Mouse (Mus musculus) myocyte (in vitro differentiated cells): ENCODE results near the gene Jak2. TPM values are rescaled to one million over a fixed set of nuclear protein-coding genes. Genes with fewer than 3 reads are reported as not detected.
A peak's percentile ranks its signal among the peaks of the same experiment; 100 is the strongest.

ENCODE experiments used
- H3K27me3 ChIP-seq: one replicate; pipeline ENCODE4 v1.6.1; 2011; ENCODE audit not compliant: control insufficient read depth, insufficient read depth, insufficient read length
- H3K36me3 ChIP-seq: one replicate; pipeline ENCODE4 v1.6.1; 2011; ENCODE audit not compliant: control insufficient read depth, insufficient read depth
- H3K4me2 ChIP-seq: one replicate; pipeline ENCODE4 v1.6.1; 2011; ENCODE audit warnings: low read depth, control low read depth
- H3K4me3 ChIP-seq: one replicate; pipeline ENCODE4 v1.5.1; 2011; ENCODE audit warnings: mild to moderate bottlenecking, control low read depth, moderate library complexity
- H3K79me2 ChIP-seq: one replicate; pipeline ENCODE4 v1.6.1; 2011; ENCODE audit not compliant: control insufficient read depth, insufficient read depth
- H3ac ChIP-seq: one replicate; pipeline ENCODE4 v1.6.1; 2011; ENCODE audit not compliant: control insufficient read depth, insufficient read length
- CEBPB ChIP-seq: IDR thresholded peaks from 2 replicates; pipeline ENCODE4 v1.6.1; 2011; ENCODE audit warnings: mild to moderate bottlenecking, moderate library complexity; ENCODE audit not compliant: poor library complexity, insufficient read depth, severe bottlenecking
- E2F4 ChIP-seq: IDR thresholded peaks from one replicate; pipeline ENCODE4 v1.6.1; 2011; ENCODE audit warnings: mild to moderate bottlenecking, control low read depth, moderate library complexity; ENCODE audit not compliant: insufficient read depth
- MAX ChIP-seq: IDR thresholded peaks from one replicate; pipeline ENCODE4 v1.6.1; 2011; ENCODE audit warnings: low read depth, mild to moderate bottlenecking, control low read depth
- MYOD1 ChIP-seq, 3 experiments: IDR thresholded peaks; one replicate each; pipeline ENCODE4 v1.6.1; 2011; ENCODE audit warnings: control low read depth in 2 of 3, low read depth in 2 of 3, mild to moderate bottlenecking in 2 of 3, moderate library complexity in 1 of 3; ENCODE audit not compliant: insufficient read length in 2 of 3, control insufficient read depth in 1 of 3
- MYOG ChIP-seq, 3 experiments: IDR thresholded peaks; one replicate each; pipeline ENCODE4 v1.6.1; 2011; ENCODE audit warnings: control low read depth in 2 of 3, low read depth in 2 of 3, mild to moderate bottlenecking in 2 of 3; ENCODE audit not compliant: insufficient read length in 2 of 3, control insufficient read depth in 1 of 3, insufficient read depth in 1 of 3
- POLR2A ChIP-seq: IDR thresholded peaks from one replicate; pipeline ENCODE4 v1.6.1; 2011; ENCODE audit warnings: low read depth, mild to moderate bottlenecking, control low read depth, moderate library complexity; ENCODE audit not compliant: insufficient read length
- POLR2AphosphoS2 ChIP-seq: IDR thresholded peaks from one replicate; pipeline ENCODE4 v1.6.1; 2011; ENCODE audit warnings: low read depth, control low read depth; ENCODE audit not compliant: insufficient read length
- REST ChIP-seq: IDR thresholded peaks from one replicate; pipeline ENCODE4 v1.6.1; 2011; ENCODE audit warnings: mild to moderate bottlenecking, control low read depth, moderate library complexity; ENCODE audit not compliant: insufficient read depth, insufficient read length
- SRF ChIP-seq: IDR thresholded peaks from one replicate; pipeline ENCODE4 v1.6.1; 2011; ENCODE audit warnings: low read depth; ENCODE audit not compliant: control insufficient read depth, insufficient read length
- TCF12 ChIP-seq: IDR thresholded peaks from one replicate; pipeline ENCODE4 v1.6.1; 2011; ENCODE audit warnings: mild to moderate bottlenecking, control low read depth; ENCODE audit not compliant: poor library complexity, insufficient read depth, severe bottlenecking
- TCF3 ChIP-seq: IDR thresholded peaks from one replicate; pipeline ENCODE4 v1.6.1; 2011; ENCODE audit warnings: low read depth, control low read depth; ENCODE audit not compliant: insufficient read length
- USF1 ChIP-seq: IDR thresholded peaks from one replicate; pipeline ENCODE4 v1.6.1; 2011; ENCODE audit warnings: low read depth, mild to moderate bottlenecking, control low read depth, moderate library complexity
- polyA plus RNA-seq: library from polyadenylated mRNA; unstranded; fragments of >200 nt; fragmentation: generic; extraction: Trizol; gene quantifications from one replicate; pipeline ENCODE4 v1.2.1, GENCODE M21; 2012; ENCODE audit warnings: missing spikeins

Jak2 gene
- polyA plus RNA-seq, 1 experiment: 3.3 TPM

DNA sequence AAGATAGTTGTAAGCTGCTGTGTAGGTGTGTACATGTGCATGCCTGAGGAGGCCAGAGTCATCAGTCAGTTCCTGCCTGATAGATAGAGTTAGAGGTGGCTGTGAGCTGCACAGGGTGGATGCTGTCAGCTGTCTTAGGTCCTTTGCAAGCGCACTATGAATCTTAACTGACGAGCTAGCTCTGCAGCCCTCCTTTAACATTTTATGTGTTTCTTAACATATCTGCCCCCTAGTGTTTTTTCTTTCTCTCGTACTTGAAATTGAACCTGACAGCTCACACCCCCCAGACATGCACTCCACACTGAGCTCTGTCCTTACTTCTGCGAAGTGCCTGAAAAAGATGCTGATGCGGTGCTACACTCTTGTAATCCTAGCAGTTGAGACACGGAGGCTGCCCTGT, 18.6 kb downstream of the Jak2 start:
- no peaks in the 10 kb centered on the region for H3K36me3 ChIP-seq
- H3K27me3 ChIP-seq: no peaks in the 10 kb centered on the region
- no peak overlapping the region for H3K4me3 ChIP-seq
- TF ChIP-seq MAX (no peak), USF1 (no peak), TCF3 (no peak), SRF (no peak), REST (no peak), E2F4 (no peak), POLR2A (no peak), MYOG (IDR thresholded peaks at IDR 0.05; ENCODE audit: control insufficient read depth in 1 of 3, insufficient read depth in 1 of 3, insufficient read length in 2 of 3, low read depth in 2 of 3) (no peak), TCF12 (no peak), POLR2AphosphoS2 (no peak), CEBPB (no peak), MYOD1 (IDR thresholded peaks at IDR 0.05; ENCODE audit: control insufficient read depth in 1 of 3, insufficient read length in 2 of 3, low read depth in 2 of 3) (no peak)
- no peak overlapping the region for H3ac ChIP-seq
- no peak overlapping the region for H3K4me2 ChIP-seq
- no peaks in the 10 kb centered on the region for H3K79me2 ChIP-seq

DNA sequence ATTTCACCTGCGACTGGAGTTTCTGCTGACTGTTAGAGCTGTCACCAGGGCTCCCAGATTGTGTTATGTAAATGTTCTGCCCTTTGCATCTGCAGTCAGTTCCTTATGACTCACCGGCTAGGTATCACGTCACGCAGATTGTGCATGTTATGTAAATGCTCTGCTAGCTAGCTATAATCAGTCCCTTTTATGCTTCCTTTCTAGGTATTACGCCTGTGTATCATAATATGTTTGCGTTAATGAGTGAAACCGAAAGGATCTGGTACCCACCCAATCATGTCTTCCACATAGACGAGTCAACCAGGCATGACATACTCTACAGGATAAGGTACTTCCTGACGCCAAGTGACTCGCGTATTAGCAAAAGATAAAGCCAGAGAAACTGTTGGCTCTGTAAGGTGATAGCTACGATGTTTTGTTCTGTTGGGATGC, 19.5 kb downstream of the Jak2 start:
- TF ChIP-seq MAX: no peak
- no peak for TF ChIP-seq USF1
- TF ChIP-seq CEBPB: no peak
- TF ChIP-seq TCF12: no peak
- TF ChIP-seq SRF: no peak
- TF ChIP-seq POLR2A: no peak
- no peak for TF ChIP-seq E2F4
- TF ChIP-seq TCF3: no peak
- no peak overlapping the region for H3K4me3 ChIP-seq
- peak overlapping the region; percentile 46 for H3K4me2 ChIP-seq
- H3K27me3 ChIP-seq: no peaks in the 10 kb centered on the region
- H3K36me3 ChIP-seq: no peaks in the 10 kb centered on the region
- no peak overlapping the region for H3ac ChIP-seq
- no peaks in the 10 kb centered on the region for H3K79me2 ChIP-seq

DNA sequence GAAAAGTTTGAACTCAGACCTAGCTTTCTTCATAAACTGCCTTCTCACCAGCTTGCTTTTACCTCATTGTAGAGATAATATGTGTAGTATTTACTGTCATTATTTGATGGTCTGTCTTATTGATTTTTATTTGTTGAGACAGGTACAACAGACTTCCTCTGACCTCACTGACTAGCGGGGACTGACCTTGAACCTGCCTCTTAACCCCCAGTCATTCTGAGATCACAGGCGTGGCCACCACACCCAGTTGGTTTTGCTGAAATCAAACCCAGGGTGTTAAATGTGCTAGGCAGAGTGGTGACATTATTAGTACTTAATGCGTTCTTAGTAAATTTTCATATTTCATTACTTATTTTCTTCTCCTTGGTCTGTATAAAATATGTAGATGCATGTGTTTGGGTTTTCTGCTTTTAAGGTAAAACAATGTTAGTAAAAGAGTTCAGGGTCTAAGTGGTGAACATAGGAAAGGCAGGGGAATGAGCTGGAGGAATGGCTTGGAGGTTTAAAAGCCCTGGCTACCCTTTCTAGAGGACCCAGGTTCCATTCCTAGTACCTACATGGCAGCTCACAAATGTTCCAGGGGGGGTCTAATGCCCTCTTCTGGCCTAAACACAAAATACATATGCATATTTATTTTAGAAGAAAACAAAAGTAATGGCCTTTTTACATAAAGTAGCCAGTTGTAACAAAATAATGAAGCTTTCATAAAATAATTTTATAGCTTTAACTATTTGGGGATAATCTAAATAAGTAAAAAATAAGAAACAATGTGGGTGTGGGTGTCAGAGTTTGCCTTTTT, 20.6 kb downstream of the Jak2 start:
- H3K4me3 ChIP-seq: no peak overlapping the region
- TF ChIP-seq TCF3: no peak
- no peak for TF ChIP-seq MYOD1 (IDR thresholded peaks at IDR 0.05; ENCODE audit: control insufficient read depth in 1 of 3, insufficient read length in 2 of 3, low read depth in 2 of 3)
- no peak for TF ChIP-seq POLR2AphosphoS2
- no peak for TF ChIP-seq POLR2A
- TF ChIP-seq MYOG (IDR thresholded peaks at IDR 0.05; ENCODE audit: control insufficient read depth in 1 of 3, insufficient read depth in 1 of 3, insufficient read length in 2 of 3, low read depth in 2 of 3): no peak
- no peak for TF ChIP-seq TCF12
- no peak for TF ChIP-seq USF1
- no peak for TF ChIP-seq REST

DNA sequence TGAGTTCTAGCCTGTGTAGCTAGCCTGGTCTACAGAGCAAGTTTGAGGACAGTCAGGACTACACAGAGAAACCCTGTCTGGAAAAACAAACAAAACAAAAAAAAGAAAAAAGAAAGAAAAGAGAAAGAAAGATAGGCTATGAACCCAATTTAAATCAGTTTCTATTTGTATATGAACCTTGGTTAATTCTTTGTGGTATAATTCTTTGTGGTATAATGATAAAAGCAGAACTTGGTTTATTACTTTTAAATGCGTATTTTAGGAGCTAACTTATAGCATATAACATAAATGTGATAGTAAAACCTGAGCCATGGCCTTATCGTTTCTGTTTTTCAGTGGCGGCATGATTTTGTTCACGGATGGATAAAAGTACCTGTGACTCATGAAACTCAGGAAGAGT, 24.8 kb downstream of the Jak2 start:
- TF ChIP-seq E2F4: no peak
- no peak for TF ChIP-seq SRF
- TF ChIP-seq POLR2A: no peak
- no peak for TF ChIP-seq USF1
- no peak for TF ChIP-seq CEBPB
- no peak for TF ChIP-seq MYOD1 (IDR thresholded peaks at IDR 0.05; ENCODE audit: control insufficient read depth in 1 of 3, insufficient read length in 2 of 3, low read depth in 2 of 3)
- TF ChIP-seq REST: no peak
- no peak for TF ChIP-seq MAX
- TF ChIP-seq TCF12: no peak
- no peak for TF ChIP-seq POLR2AphosphoS2
- no peak for TF ChIP-seq TCF3
- TF ChIP-seq MYOG (IDR thresholded peaks at IDR 0.05; ENCODE audit: control insufficient read depth in 1 of 3, insufficient read depth in 1 of 3, insufficient read length in 2 of 3, low read depth in 2 of 3): no peak
- H3ac ChIP-seq: no peak overlapping the region
- no peak overlapping the region for H3K4me3 ChIP-seq
- no peak overlapping the region for H3K4me2 ChIP-seq
- H3K79me2 ChIP-seq: no peaks in the 10 kb centered on the region
- no peaks in the 10 kb centered on the region for H3K27me3 ChIP-seq
- peaks cover 7% of the 10 kb centered on the region for H3K36me3 ChIP-seq

More for the DNA sequence above, 20.6 kb downstream of the Jak2 start:
- no peaks in the 10 kb centered on the region for H3K36me3 ChIP-seq
- no peak overlapping the region for H3ac ChIP-seq
- no peak overlapping the region for H3K4me2 ChIP-seq
- no peaks in the 10 kb centered on the region for H3K27me3 ChIP-seq
- H3K79me2 ChIP-seq: no peaks in the 10 kb centered on the region
